10 mouse cellular contexts compared by ENCODE assay signal in the genomic region with DNA sequence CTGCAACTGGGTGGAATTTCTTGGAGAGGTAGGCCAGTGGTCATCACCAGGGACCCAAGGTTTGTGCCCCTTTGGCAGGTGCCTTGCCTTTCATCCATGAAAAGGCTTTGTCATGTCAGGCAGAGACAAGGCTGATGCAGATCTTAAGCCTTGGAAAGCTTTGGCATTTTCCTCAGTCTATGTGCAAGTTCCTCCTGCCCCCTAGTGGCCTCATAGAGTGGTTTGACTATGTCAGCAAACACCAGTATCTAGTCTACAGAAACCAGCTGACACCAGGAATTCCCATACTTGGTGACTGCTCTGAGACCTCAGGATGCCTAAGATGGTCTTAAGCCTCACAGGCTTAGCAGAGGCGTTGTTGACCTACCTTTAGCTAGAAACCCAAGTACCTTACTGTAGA. TPM values are rescaled to one million over a fixed set of nuclear protein-coding genes. Genes with fewer than 3 reads are reported as not detected.
DNase-seq lines count a peak whose midpoint lies in the region; ATAC-seq lines count a peak whose summit lies in the region.
"Had no signal": no experiment of that assay in that cellular context is flagged by ENCODE, and none has a peak within 500 bp of the region (broad histone marks: within the 10 kb centered on the region; RNA-seq: fewer than 3 reads in every experiment).

No protein-coding gene starts in this region.

- WGBS in midbrain, embryonic 11.5 days, result 39% methylated on average over 1 of the region's 1 CpGs
- WGBS in midbrain, embryonic 16.5 days, result 24% methylated on average over 1 of the region's 1 CpGs
- 24% methylated on average over 1 of the region's 1 CpGs for WGBS in lung, embryonic 16.5 days

- H3K4me3 ChIP-seq in midbrain, embryonic 11.5 days (ENCODE audit: low read depth, low read length), result no peak overlapping the region
- H3K4me3 ChIP-seq in midbrain, embryonic 16.5 days (ENCODE audit: low read depth, low read length), result no peak overlapping the region
- H3K4me3 ChIP-seq in lung, embryonic 16.5 days (ENCODE audit: low read length), result no peak overlapping the region

- intact Hi-C loops in heart, postnatal 14 days (cut with DNase I), result loop anchor here (5.0 kb wide), 2 partner anchors 311 to 1081 kb away; no protein-coding TSS in a partner anchor

- H3K9me3 ChIP-seq in midbrain, embryonic 11.5 days (ENCODE audit: control insufficient read depth, low read length), result no peaks in the 10 kb centered on the region
- H3K9me3 ChIP-seq in midbrain, embryonic 16.5 days (replicated peaks; ENCODE audit: control insufficient read depth, low read length, poor library complexity, severe bottlenecking), result no peaks in the 10 kb centered on the region; the same call in 1 of the 2 replicates
- no peaks in the 10 kb centered on the region for H3K9me3 ChIP-seq in lung, embryonic 16.5 days (ENCODE audit: control insufficient read depth, low read length)

- H3K27me3 ChIP-seq in midbrain, embryonic 11.5 days (ENCODE audit: control insufficient read depth, insufficient read depth, low read length), result no peaks in the 10 kb centered on the region
- H3K27me3 ChIP-seq in midbrain, embryonic 16.5 days (ENCODE audit: control insufficient read depth, insufficient read depth, low read depth, low read length), result no peaks in the 10 kb centered on the region
- no peaks in the 10 kb centered on the region for H3K27me3 ChIP-seq in lung, embryonic 16.5 days (ENCODE audit: control insufficient read depth, insufficient read depth, low read depth, low read length)

- peak; percentile 84 for DNase-seq in midbrain, embryonic 11.5 days (ENCODE audit: low spot score, missing footprints)
- DNase-seq in cerebellum, postnatal 10 days, result peak; percentile 62 to 69
- peak; percentile 11 to 21 for DNase-seq in heart, postnatal 14 days
- DNase-seq in kidney, postnatal 25 days, result peak; percentile 40 to 48
- DNase-seq in right cerebral cortex, postnatal 25 days, result peak; percentile 4
- DNase-seq in ovary, adult 18-20 months (ENCODE audit: low spot score), result no peak

- ATAC-seq in midbrain, embryonic 11.5 days (ENCODE audit: low FRiP score), result peak; percentile 88
- no peak for ATAC-seq in midbrain, embryonic 16.5 days
- ATAC-seq in lung, embryonic 16.5 days (ENCODE audit: low read depth), result peak; percentile 45; the same call in 1 of the 2 replicates

- H3K9ac ChIP-seq in midbrain, embryonic 11.5 days (ENCODE audit: low read length), result no peak overlapping the region
- no peak overlapping the region for H3K9ac ChIP-seq in midbrain, embryonic 16.5 days (ENCODE audit: low read depth, low read length)
- no peak overlapping the region for H3K9ac ChIP-seq in lung, embryonic 16.5 days (ENCODE audit: low read length)

- H3K4me1 ChIP-seq in midbrain, embryonic 11.5 days (ENCODE audit: control insufficient read depth, insufficient read depth, low read length), result no peaks in the 10 kb centered on the region
- H3K4me1 ChIP-seq in midbrain, embryonic 16.5 days (ENCODE audit: control insufficient read depth, insufficient read depth, low read length), result no peaks in the 10 kb centered on the region
- H3K4me1 ChIP-seq in lung, embryonic 16.5 days (replicated peaks; ENCODE audit: control insufficient read depth, insufficient read depth, low read length), result no peaks in the 10 kb centered on the region

- no peak overlapping the region for H3K4me2 ChIP-seq in midbrain, embryonic 11.5 days
- H3K4me2 ChIP-seq in midbrain, embryonic 16.5 days (ENCODE audit: low read length), result no peak overlapping the region
- H3K4me2 ChIP-seq in lung, embryonic 16.5 days (ENCODE audit: low read depth, low read length), result no peak overlapping the region

- no peak overlapping the region for H3K27ac ChIP-seq in midbrain, embryonic 11.5 days (ENCODE audit: low read depth, low read length)
- H3K27ac ChIP-seq in midbrain, embryonic 16.5 days (ENCODE audit: low read length), result no peak overlapping the region
- no peak overlapping the region for H3K27ac ChIP-seq in lung, embryonic 16.5 days (ENCODE audit: low read length)

- H3K36me3 ChIP-seq in midbrain, embryonic 11.5 days (ENCODE audit: control insufficient read depth, insufficient read depth, low read length), result no peaks in the 10 kb centered on the region
- H3K36me3 ChIP-seq in midbrain, embryonic 16.5 days (ENCODE audit: control insufficient read depth, insufficient read depth, low read length), result no peaks in the 10 kb centered on the region
- no peaks in the 10 kb centered on the region for H3K36me3 ChIP-seq in lung, embryonic 16.5 days (ENCODE audit: control insufficient read depth, insufficient read depth, low read length)

RNA-seq across cellular contexts. Expression of a gene that starts 24.2 kb away (rescaled TPM):
- not detected in 2 replicates for polyA plus RNA-seq in midbrain, embryonic 11.5 days (2014; fragmentation: Nextera tagmentation; extraction: Ambion mirVana)
- polyA plus RNA-seq in midbrain, embryonic 16.5 days (2015; fragmentation: Nextera tagmentation; extraction: Ambion mirVana), result not detected in 2 replicates
- total RNA-seq in heart, postnatal 14 days (2021), result not detected
- not detected in 2 replicates for polyA plus RNA-seq in lung, embryonic 16.5 days (2015; fragmentation: Nextera tagmentation; extraction: Ambion mirVana)
- total RNA-seq: adrenal gland, adult 18-20 months had no signal
- polyA plus RNA-seq: heart, embryonic 16.5 days had no signal

RNA-seq across cellular contexts. Expression of a gene that starts 58.2 kb away (rescaled TPM):
- polyA plus RNA-seq in midbrain, embryonic 11.5 days (2014; fragmentation: Nextera tagmentation; extraction: Ambion mirVana), result not detected in 2 replicates
- 1.3 and 1.5 TPM in 2 replicates for polyA plus RNA-seq in midbrain, embryonic 16.5 days (2015; fragmentation: Nextera tagmentation; extraction: Ambion mirVana)
- total RNA-seq in heart, postnatal 14 days (2021), result under 1 TPM; 0.54 to 0.79 TPM
- polyA plus RNA-seq in lung, embryonic 16.5 days (2015; fragmentation: Nextera tagmentation; extraction: Ambion mirVana), result 0.39 TPM in 1 of 2 replicates, not detected in the other
